Mouse (Mus musculus): Measurements from ENCODE around the gene Pax2. TPM values are rescaled to one million over a fixed set of nuclear protein-coding genes. Genes with fewer than 3 reads are reported as not detected.

The Pax2 gene
- polyA plus RNA-seq, 1 experiment = not detected

- peaks cover 4% of the 10 kb centered on the region for H3K27me3 ChIP-seq (replicated peaks)
- no peak overlapping the region for H3K4me3 ChIP-seq (replicated peaks)
- TF ChIP-seq FLI1 (IDR thresholded peaks at IDR 0.05; ENCODE audit: low read length) (no peak), GATA1 (IDR thresholded peaks at IDR 0.05; ENCODE audit: borderline replicate concordance, low read length) (no peak)
- no peaks in the 10 kb centered on the region for H3K4me1 ChIP-seq
- no peaks in the 10 kb centered on the region for H3K9me3 ChIP-seq
- no peaks in the 10 kb centered on the region for H3K36me3 ChIP-seq (replicated peaks; ENCODE audit: low read length)
Measured at GRCm38 (mm10) chr19:44858671-44859070, 102.8 kb downstream of the Pax2 start.

GRCm38 (mm10) chr19:44868766-44869165 is 112.9 kb downstream of the Pax2 start:
- H3K9me3 ChIP-seq = no peaks in the 10 kb centered on the region
- H3K27me3 ChIP-seq (replicated peaks) = peaks cover 51% of the 10 kb centered on the region
- no peak for TF ChIP-seq FLI1 (IDR thresholded peaks at IDR 0.05; ENCODE audit: low read length)
- TF ChIP-seq GATA1 (IDR thresholded peaks at IDR 0.05; ENCODE audit: borderline replicate concordance, low read length) = no peak
- no peak overlapping the region for H3K4me3 ChIP-seq (replicated peaks)
- H3K36me3 ChIP-seq (replicated peaks; ENCODE audit: low read length) = no peaks in the 10 kb centered on the region
- H3K4me1 ChIP-seq = no peaks in the 10 kb centered on the region

- Histone ChIP-seq H3K4me3 (replicated peaks) (no peak overlapping the region), H3K4me1 (no peaks in the 10 kb centered on the region), H3K36me3 (replicated peaks; ENCODE audit: low read length) (no peaks in the 10 kb centered on the region), H3K9me3 (no peaks in the 10 kb centered on the region), H3K27me3 (replicated peaks) (peaks cover 65% of the 10 kb centered on the region)
- TF ChIP-seq GATA1 (IDR thresholded peaks at IDR 0.05; ENCODE audit: borderline replicate concordance, low read length) (no peak), FLI1 (IDR thresholded peaks at IDR 0.05; ENCODE audit: low read length) (no peak)
Measured at GRCm38 (mm10) chr19:44874186-44874898, 118.5 kb downstream of the Pax2 start.

GRCm38 (mm10) chr19:44874928-44875327 is 119.1 kb downstream of the Pax2 start:
- H3K27me3 ChIP-seq (replicated peaks) = peaks cover 63% of the 10 kb centered on the region
- H3K4me3 ChIP-seq (replicated peaks) = no peak overlapping the region
- no peak for TF ChIP-seq GATA1 (IDR thresholded peaks at IDR 0.05; ENCODE audit: borderline replicate concordance, low read length)
- TF ChIP-seq FLI1 (IDR thresholded peaks at IDR 0.05; ENCODE audit: low read length) = no peak
- no peaks in the 10 kb centered on the region for H3K36me3 ChIP-seq (replicated peaks; ENCODE audit: low read length)
- no peaks in the 10 kb centered on the region for H3K4me1 ChIP-seq
- no peaks in the 10 kb centered on the region for H3K9me3 ChIP-seq

GRCm38 (mm10) chr19:44875718-44876117 is 119.9 kb downstream of the Pax2 start:
- Histone ChIP-seq H3K9me3 (no peaks in the 10 kb centered on the region), H3K27me3 (replicated peaks) (peaks cover 65% of the 10 kb centered on the region), H3K36me3 (replicated peaks; ENCODE audit: low read length) (no peaks in the 10 kb centered on the region), H3K4me3 (replicated peaks) (no peak overlapping the region), H3K4me1 (no peaks in the 10 kb centered on the region)
- no peak for TF ChIP-seq FLI1 (IDR thresholded peaks at IDR 0.05; ENCODE audit: low read length)
- TF ChIP-seq GATA1 (IDR thresholded peaks at IDR 0.05; ENCODE audit: borderline replicate concordance, low read length) = no peak

- Histone ChIP-seq H3K4me1 (no peaks in the 10 kb centered on the region), H3K27me3 (replicated peaks) (peaks cover 67% of the 10 kb centered on the region), H3K4me3 (replicated peaks) (no peak overlapping the region), H3K36me3 (replicated peaks; ENCODE audit: low read length) (no peaks in the 10 kb centered on the region), H3K9me3 (no peaks in the 10 kb centered on the region)
- TF ChIP-seq GATA1 (IDR thresholded peaks at IDR 0.05; ENCODE audit: borderline replicate concordance, low read length) (no peak), FLI1 (IDR thresholded peaks at IDR 0.05; ENCODE audit: low read length) (no peak)
Measured at GRCm38 (mm10) chr19:44876529-44876928, 120.7 kb downstream of the Pax2 start.

GRCm38 (mm10) chr19:44882552-44883024 is 126.7 kb downstream of the Pax2 start:
- Histone ChIP-seq H3K4me3 (replicated peaks) (peak overlapping the region; percentile 3), H3K9me3 (no peaks in the 10 kb centered on the region), H3K4me1 (peaks cover 11% of the 10 kb centered on the region; the same call in 1 of the 2 replicates), H3K36me3 (replicated peaks; ENCODE audit: low read length) (no peaks in the 10 kb centered on the region), H3K27me3 (replicated peaks) (peaks cover 79% of the 10 kb centered on the region)
- TF ChIP-seq FLI1 (IDR thresholded peaks at IDR 0.05; ENCODE audit: low read length) (no peak), GATA1 (IDR thresholded peaks at IDR 0.05; ENCODE audit: borderline replicate concordance, low read length) (no peak)

- Histone ChIP-seq H3K4me1 (peaks cover 14% of the 10 kb centered on the region), H3K9me3 (no peaks in the 10 kb centered on the region), H3K36me3 (replicated peaks; ENCODE audit: low read length) (no peaks in the 10 kb centered on the region), H3K4me3 (replicated peaks) (no peak overlapping the region), H3K27me3 (replicated peaks) (peaks cover 83% of the 10 kb centered on the region)
- TF ChIP-seq FLI1 (IDR thresholded peaks at IDR 0.05; ENCODE audit: low read length) (no peak), GATA1 (IDR thresholded peaks at IDR 0.05; ENCODE audit: borderline replicate concordance, low read length) (no peak)
Measured at GRCm38 (mm10) chr19:44884331-44884730, 128.5 kb downstream of the Pax2 start.

GRCm38 (mm10) chr19:44886475-44886874 is 130.6 kb downstream of the Pax2 start:
- H3K4me1 ChIP-seq = peaks cover 18% of the 10 kb centered on the region
- H3K27me3 ChIP-seq (replicated peaks) = peaks cover 85% of the 10 kb centered on the region
- H3K36me3 ChIP-seq (replicated peaks; ENCODE audit: low read length) = no peaks in the 10 kb centered on the region
- TF ChIP-seq GATA1 (IDR thresholded peaks at IDR 0.05; ENCODE audit: borderline replicate concordance, low read length) (no peak), FLI1 (IDR thresholded peaks at IDR 0.05; ENCODE audit: low read length) (no peak)
- no peak overlapping the region for H3K4me3 ChIP-seq (replicated peaks)
- no peaks in the 10 kb centered on the region for H3K9me3 ChIP-seq

Other genes starting within 250 kb of the Pax2 start
- 1.5 TPM in 1 of 2 replicates, not detected in the other for gene Sec31b, start 210.2 kb upstream of the Pax2 start, polyA plus RNA-seq (2012; ENCODE audit: insufficient read depth, low replicate concordance)
- not detected in 2 replicates for gene Gm20538, start 203.2 kb upstream of the Pax2 start, polyA plus RNA-seq (2012; ENCODE audit: insufficient read depth, low replicate concordance)
- gene Ndufb8, start 200.6 kb upstream of the Pax2 start, polyA plus RNA-seq (2012; ENCODE audit: insufficient read depth, low replicate concordance) = 84.9 and 219 TPM in 2 replicates
- gene Hif1an, start 193.2 kb upstream of the Pax2 start, polyA plus RNA-seq (2012; ENCODE audit: insufficient read depth, low replicate concordance) = 2.9 and 8.0 TPM in 2 replicates
- gene Slf2, start 175.1 kb downstream of the Pax2 start, polyA plus RNA-seq (2012; ENCODE audit: insufficient read depth, low replicate concordance) = 5.7 and 9.2 TPM in 2 replicates
- 0.53 TPM in 1 of 2 replicates, not detected in the other for gene Sema4g, start 233.1 kb downstream of the Pax2 start, polyA plus RNA-seq (2012; ENCODE audit: insufficient read depth, low replicate concordance)
- gene Twnk, start 249.6 kb downstream of the Pax2 start, polyA plus RNA-seq (2012; ENCODE audit: insufficient read depth, low replicate concordance) = 2.0 and 7.3 TPM in 2 replicates

All from megakaryocyte, embryonic 14.5 days (primary cell).